ENCODE assay signal across 8 mouse cellular contexts in the genomic region with DNA sequence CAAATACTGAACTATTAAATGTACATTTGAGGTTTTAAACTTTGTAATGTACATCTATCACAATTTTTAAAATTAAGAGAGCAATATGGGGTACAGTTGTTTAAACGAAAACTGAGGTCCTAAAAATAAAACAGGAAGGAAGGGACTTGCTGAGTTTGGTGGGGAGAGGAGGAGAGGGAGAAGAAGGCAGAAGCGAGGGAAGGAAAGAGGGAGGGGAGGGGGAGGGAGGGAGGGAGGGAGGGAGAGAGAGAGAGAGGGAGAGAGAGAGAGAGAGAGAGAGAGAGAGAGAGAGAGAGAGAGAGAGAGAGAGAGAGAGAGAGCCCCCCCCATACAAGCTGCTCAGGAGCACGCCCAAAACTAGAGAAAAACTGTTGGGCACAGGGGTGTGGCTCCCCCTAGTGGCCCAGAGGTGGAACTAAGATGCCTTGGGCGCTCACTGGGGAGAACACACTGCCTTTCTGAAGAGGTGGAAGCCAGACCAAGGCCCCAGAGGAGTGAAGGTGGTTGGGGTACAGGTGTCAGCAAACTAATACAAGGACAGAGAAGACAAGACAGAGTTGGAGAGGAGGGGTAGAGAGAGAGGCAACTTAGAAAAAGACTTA. TPM values are rescaled to one million over a fixed set of nuclear protein-coding genes. Genes with fewer than 3 reads are reported as not detected.
DNase-seq lines count a peak whose midpoint lies in the region; ATAC-seq and TF ChIP-seq lines count a peak whose summit lies in the region.

No protein-coding gene starts in this region.

- no peak overlapping the region for H3K9ac ChIP-seq in kidney, embryonic 14.5 days (ENCODE audit: low read depth, low read length)
- no peak overlapping the region for H3K9ac ChIP-seq in liver, adult 2 months (ENCODE audit: low read depth, low read length)

- intact Hi-C loops in heart, postnatal 14 days (cut with DNase I) = loop anchor here (2.0 to 5.0 kb wide), 3 partner anchors 234 to 399 kb away; no protein-coding TSS in a partner anchor

- peak; percentile 95 for TF ChIP-seq CTCF in liver, adult 2 months (IDR thresholded peaks at IDR 0.05; ENCODE audit: low read depth, low read length)

- H3K4me1 ChIP-seq in kidney, embryonic 14.5 days (ENCODE audit: control insufficient read depth, insufficient read depth, low read length) = 0 out of 2 replicates have a peak, but pooled peaks cover 9% of the 10 kb centered on the region
- H3K4me1 ChIP-seq in liver, adult 2 months (ENCODE audit: control insufficient read depth, insufficient read depth, low read length) = no peaks in the 10 kb centered on the region; the same call in 1 of the 2 replicates

- no peaks in the 10 kb centered on the region for H3K79me2 ChIP-seq in liver, adult 2 months (ENCODE audit: control insufficient read depth, insufficient read depth, low read length)

- no peak overlapping the region for H3K4me2 ChIP-seq in kidney, embryonic 14.5 days (replicated peaks; ENCODE audit: low read depth, low read length)

- no peak overlapping the region for H3K4me3 ChIP-seq in kidney, embryonic 14.5 days (ENCODE audit: low read length)
- H3K4me3 ChIP-seq in liver, adult 2 months (ENCODE audit: insufficient read depth, low read depth, low read length) = no peak overlapping the region

- DNase-seq in kidney, adult 9 months = peak; percentile 22
- DNase-seq in MN1 (ENCODE audit: low spot score) = peak; percentile 32
- peak; percentile 49 to 54 for DNase-seq in cerebellum, postnatal 14 days
- DNase-seq in heart, postnatal 14 days = peak; percentile 55 to 67
- DNase-seq in liver, adult 2 months (ENCODE audit: extremely low read depth, low read depth, low spot score) = peak; percentile 17
- peak; percentile 20 to 48 for DNase-seq in natural killer cell, adult 2 months (ENCODE audit: low spot score in 2 of 2)
- peak; percentile 21 to 61 for DNase-seq in thymus, postnatal 10 days (ENCODE audit: low spot score in 2 of 2)

- no peak for TF ChIP-seq POLR2A in liver, adult 2 months (IDR thresholded peaks at IDR 0.05; ENCODE audit: extremely low read depth, insufficient read depth, low read length)

- no peak overlapping the region for H3K27ac ChIP-seq in kidney, embryonic 14.5 days (ENCODE audit: low read depth, low read length)
- H3K27ac ChIP-seq in liver, adult 2 months (replicated peaks; ENCODE audit: insufficient read depth, low read depth, low read length) = no peak overlapping the region

- no peak for ATAC-seq in kidney, embryonic 14.5 days (ENCODE audit: low FRiP score, low TSS enrichment)

- no peaks in the 10 kb centered on the region for H3K9me3 ChIP-seq in kidney, embryonic 14.5 days (ENCODE audit: control insufficient read depth, low read length)

- H3K36me3 ChIP-seq in kidney, embryonic 14.5 days (ENCODE audit: control insufficient read depth, insufficient read depth, low read length) = no peaks in the 10 kb centered on the region
- H3K36me3 ChIP-seq in liver, adult 2 months (ENCODE audit: control insufficient read depth, insufficient read depth, low read length) = no peaks in the 10 kb centered on the region

- WGBS in kidney, embryonic 14.5 days = 23% methylated on average over 4 of the region's 4 CpGs
- WGBS in liver, adult 2 months = 19% methylated on average over 4 of the region's 4 CpGs

- H3K27me3 ChIP-seq in kidney, embryonic 14.5 days (ENCODE audit: control insufficient read depth, insufficient read depth, low read length) = peaks cover 9% of the 10 kb centered on the region; the same call in 1 of the 2 replicates
- peaks cover 6% of the 10 kb centered on the region for H3K27me3 ChIP-seq in liver, adult 2 months (ENCODE audit: control insufficient read depth, insufficient read depth, low read length)

RNA-seq across cellular contexts. Expression of a gene that starts 3.8 kb away (rescaled TPM):
- polyA plus RNA-seq in kidney, embryonic 14.5 days (2014; fragmentation: Nextera tagmentation; extraction: Ambion mirVana) = not detected in 2 replicates
- under 1 TPM in 1 of 2 experiments, not detected in 1; 0.17 TPM for total RNA-seq in heart, postnatal 14 days (2021)
- total RNA-seq in liver, adult 2 months (2014; rRNA removed) = not detected in 2 replicates
- polyA plus RNA-seq in liver, adult 2 months (2012; rRNA removed) = not detected in 2 replicates

RNA-seq across cellular contexts. Expression of a gene that starts 6.2 kb away (rescaled TPM):
- not detected in 2 replicates for polyA plus RNA-seq in kidney, embryonic 14.5 days (2014; fragmentation: Nextera tagmentation; extraction: Ambion mirVana)
- total RNA-seq in heart, postnatal 14 days (2021) = not detected
- total RNA-seq in liver, adult 2 months (2014; rRNA removed) = not detected in 2 replicates
- not detected in 2 replicates for polyA plus RNA-seq in liver, adult 2 months (2012; rRNA removed)

RNA-seq across cellular contexts. Expression of a gene that starts 20.6 kb away (rescaled TPM):
- polyA plus RNA-seq in kidney, embryonic 14.5 days (2014; fragmentation: Nextera tagmentation; extraction: Ambion mirVana) = not detected in 2 replicates
- 10 to 100 TPM in 1 of 2 experiments, 1 to 10 TPM in 1; 7.4 to 10.7 TPM for total RNA-seq in heart, postnatal 14 days (2021)
- 0.27 TPM in 1 of 2 replicates, not detected in the other for total RNA-seq in liver, adult 2 months (2014; rRNA removed)
- not detected in 2 replicates for polyA plus RNA-seq in liver, adult 2 months (2012; rRNA removed)

RNA-seq across cellular contexts. Expression of a gene that starts 22.1 kb away (rescaled TPM):
- 0.07 TPM in 1 of 2 replicates, not detected in the other for polyA plus RNA-seq in kidney, embryonic 14.5 days (2014; fragmentation: Nextera tagmentation; extraction: Ambion mirVana)
- total RNA-seq in heart, postnatal 14 days (2021) = not detected
- not detected in 2 replicates for total RNA-seq in liver, adult 2 months (2014; rRNA removed)
- polyA plus RNA-seq in liver, adult 2 months (2012; rRNA removed) = not detected in 2 replicates

RNA-seq across cellular contexts. Expression of a gene that starts 41.6 kb away (rescaled TPM):
- polyA plus RNA-seq in kidney, embryonic 14.5 days (2014; fragmentation: Nextera tagmentation; extraction: Ambion mirVana) = not detected in 2 replicates
- not detected for total RNA-seq in heart, postnatal 14 days (2021)
- total RNA-seq in liver, adult 2 months (2014; rRNA removed) = not detected in 2 replicates
- polyA plus RNA-seq in liver, adult 2 months (2012; rRNA removed) = not detected in 2 replicates
